Mouse (Mus musculus): Measurements from ENCODE around the gene Il20ra.

The Il20ra gene

DNA sequence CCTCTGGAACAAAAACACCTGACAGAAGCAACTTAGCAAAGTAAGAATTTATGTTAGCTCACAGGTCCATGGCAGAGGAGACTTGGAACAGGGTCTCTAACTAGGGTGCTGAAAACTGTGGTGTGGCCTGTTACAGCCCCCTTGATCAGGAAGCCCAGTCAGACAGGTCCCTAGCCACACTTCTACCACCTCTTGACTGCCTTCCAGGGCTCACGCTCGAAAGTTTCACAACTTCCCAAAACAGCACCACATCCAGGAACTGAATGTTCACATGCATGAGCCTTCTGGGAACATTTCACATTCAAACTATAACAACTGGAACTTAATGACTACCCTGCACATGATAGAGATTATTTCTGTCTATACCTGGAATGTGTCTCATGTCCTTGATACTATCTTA lies 53.1 kb downstream of the Il20ra start:
- peak; percentile 45 for DNase-seq (ENCODE audit: low read depth)

DNA sequence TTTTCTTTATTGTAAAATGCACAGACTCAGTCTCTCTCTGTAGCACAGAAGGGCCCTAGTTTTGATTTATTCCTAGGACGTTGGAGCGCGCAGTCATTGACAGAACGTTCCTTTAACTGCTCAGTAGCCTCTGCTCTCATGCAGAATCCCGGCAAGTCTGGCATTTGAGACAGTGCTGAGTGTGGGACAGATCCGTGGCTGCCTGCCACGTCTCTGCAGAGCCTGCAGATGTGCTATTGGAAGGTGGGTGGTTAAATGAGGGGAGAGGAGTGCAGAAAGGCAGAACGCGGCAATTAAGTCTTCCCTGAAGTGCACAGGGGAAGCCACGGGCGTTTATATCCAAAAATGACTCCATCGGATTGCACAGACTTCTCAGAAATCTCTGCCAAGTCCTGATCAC lies 66.7 kb downstream of the Il20ra start:
- no peak for DNase-seq (ENCODE audit: low read depth)

DNA sequence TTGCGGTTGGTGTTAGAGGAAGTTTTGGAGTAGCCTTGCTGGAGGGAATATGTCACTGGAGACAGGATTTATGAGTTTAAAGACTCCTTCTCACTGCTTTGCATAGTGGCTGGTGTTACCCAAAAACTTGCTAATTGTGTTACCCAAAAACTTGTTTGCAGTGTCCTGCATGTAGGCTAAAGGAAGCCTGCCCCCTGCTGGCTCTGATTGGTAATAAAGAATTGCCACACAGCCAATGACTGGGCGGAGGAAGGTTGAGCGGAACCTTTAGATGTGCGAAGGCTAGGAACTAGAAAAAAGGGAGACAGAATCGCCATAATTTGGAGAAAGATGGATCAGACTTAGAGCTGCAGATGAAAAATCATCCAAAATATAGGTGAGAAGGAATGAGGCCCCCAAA lies 69.0 kb downstream of the Il20ra start:
- peak; percentile 51 for DNase-seq (ENCODE audit: low read depth)

DNA sequence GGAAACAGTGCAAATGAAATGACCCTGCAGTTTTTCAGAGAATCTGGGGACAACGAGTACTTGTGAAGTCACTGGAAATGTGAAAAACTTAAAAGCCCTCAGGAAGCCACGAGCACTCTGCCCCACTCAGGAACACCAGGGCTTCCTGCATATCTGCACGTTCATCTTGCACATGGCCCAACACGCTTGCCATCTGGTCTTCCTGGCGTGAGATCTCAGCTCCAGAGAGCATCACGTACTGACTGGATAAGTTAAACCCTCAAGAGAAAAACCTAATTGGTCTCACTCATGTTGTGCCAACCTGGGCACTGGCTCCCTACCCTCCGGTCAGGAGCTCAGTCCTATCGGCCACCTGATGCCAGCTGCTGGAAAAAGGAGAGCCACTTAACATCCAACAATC lies 82.6 kb downstream of the Il20ra start:
- no peak for DNase-seq (ENCODE audit: low read depth)

DNA sequence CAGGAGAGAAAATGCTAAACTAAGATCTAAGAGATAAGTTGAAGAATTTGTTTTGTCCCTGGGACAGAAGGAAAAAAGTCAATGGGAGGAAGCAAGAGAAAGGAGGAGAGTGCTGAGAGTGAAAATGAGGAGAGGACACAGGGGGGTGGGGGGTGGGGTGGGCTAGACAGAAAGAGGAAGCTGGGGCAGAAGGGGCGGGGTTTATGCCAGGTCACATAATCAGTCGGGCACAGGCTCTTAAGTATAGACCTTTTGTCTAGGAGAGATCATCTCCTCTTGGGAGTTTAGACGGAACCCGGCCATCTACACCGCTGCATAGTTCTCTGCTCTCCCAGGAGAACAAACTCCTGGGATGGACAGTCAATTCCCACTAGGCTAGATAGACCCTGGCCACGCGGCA lies 90.6 kb downstream of the Il20ra start:
- DNase-seq (ENCODE audit: low read depth): peak; percentile 21

DNA sequence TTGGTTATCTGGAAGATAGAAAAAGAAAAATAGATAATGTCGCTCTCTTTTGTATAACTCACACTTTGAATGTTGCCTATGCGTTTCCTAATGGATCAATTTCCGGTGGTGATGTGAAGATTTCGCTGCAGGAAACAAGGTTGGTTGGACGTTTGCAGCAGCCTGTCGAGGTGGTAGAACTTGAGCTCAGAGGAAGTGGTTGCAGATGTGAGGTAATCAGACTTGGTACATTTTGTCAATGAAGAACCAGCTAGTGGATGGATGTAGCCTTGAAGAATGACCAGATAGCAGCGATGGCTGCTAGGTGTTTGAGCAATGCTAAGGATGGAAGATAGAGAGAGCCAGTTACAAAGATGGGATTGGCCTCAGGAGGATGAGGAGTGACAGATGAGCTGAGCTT lies 92.4 kb downstream of the Il20ra start:
- DNase-seq (ENCODE audit: low read depth): peak; percentile 46

Data from 416B (cell line).